Mouse (Mus musculus) erythroblast, adult 5-6 weeks (primary cell): Measurements from ENCODE around the gene Sdc1. TPM values are rescaled to one million over a fixed set of nuclear protein-coding genes. Genes with fewer than 3 reads are reported as not detected.

ENCODE experiments used
- ATAC-seq: replicated peaks from 2 replicates; pipeline ENCODE4 v1.8.0; 2016; ENCODE audit warnings: moderate number of reproducible peaks, mild to moderate bottlenecking, moderate TSS enrichment, inconsistent platforms; ENCODE audit not compliant: poor library complexity, low FRiP score, severe bottlenecking
- total RNA-seq, 2 experiments: library from RNA; stranded (forward) in 1 of 2; stranded (reverse) in 1 of 2; fragments of 150-400 nt in 1 of 2; fragments of 200-764, 138-1000 nt in 1 of 2; gene quantifications; 2 replicates each; pipeline versions ENCODE4 v1.2.3 to v1.2.4; 2015 to 2017; ENCODE audit warnings: low replicate concordance in 2 of 2

Gene Sdc1
- total RNA-seq, 2 experiments from 2014 or later: 1.2 TPM; not detected in 1

DNA sequence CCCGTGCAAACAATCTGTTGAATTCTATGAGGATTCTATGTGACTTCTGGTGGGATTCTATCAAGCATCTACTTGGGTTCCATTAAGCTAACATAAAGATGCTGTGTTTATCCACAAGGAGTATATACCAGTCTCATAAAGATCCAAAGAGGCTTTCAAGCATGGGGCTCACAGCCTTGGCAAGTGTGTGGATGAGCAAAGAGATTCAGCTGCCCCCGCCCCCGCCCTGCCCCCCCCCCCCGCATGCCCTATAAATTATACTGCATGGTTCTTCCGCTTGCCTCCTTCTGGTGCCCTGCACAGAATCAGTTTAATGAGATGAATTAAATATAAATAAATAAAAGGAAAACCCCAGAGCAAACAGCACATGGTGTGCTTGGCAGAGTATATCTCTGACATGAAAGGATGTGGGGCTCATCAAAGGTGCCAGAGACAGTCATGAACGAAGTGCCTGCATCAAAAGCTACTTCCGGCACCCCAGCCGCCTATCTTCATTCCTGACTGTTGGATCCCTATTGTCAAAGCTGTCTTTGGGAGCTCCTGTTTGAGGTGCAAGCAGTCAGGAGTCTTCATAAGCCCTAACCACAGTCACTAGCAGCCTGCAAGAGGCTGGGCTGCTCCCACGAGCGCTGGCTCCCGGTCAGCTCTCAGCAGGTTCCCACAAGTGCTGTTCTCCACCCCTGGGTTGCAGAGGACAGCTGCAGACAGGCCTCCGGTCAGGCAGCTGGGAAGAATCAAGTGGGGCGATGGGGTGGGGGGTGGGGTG is 46.5 kb downstream of the Sdc1 start:
- no peak for ATAC-seq

DNA sequence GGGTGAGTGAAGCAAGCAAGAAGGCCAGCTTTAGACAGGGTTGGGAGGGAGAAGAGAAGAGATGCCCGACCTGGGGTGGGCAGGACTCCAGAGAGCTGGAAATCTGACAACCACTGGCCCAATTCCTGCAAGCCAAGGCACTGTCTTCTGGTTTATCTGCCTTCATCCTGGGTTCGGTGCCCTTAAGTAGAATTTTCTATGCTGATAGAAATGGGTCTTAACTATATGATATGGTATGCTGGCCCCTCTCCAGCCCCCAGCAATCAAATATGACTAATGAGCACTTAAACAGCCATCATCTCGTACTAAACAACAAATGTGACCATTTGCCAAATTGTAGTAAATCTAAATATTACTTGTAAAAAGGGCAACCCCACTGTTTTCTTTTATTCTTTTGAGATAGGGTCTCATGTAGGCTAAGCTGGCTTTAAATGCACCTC is 47.1 kb downstream of the Sdc1 start:
- no peak for ATAC-seq

DNA sequence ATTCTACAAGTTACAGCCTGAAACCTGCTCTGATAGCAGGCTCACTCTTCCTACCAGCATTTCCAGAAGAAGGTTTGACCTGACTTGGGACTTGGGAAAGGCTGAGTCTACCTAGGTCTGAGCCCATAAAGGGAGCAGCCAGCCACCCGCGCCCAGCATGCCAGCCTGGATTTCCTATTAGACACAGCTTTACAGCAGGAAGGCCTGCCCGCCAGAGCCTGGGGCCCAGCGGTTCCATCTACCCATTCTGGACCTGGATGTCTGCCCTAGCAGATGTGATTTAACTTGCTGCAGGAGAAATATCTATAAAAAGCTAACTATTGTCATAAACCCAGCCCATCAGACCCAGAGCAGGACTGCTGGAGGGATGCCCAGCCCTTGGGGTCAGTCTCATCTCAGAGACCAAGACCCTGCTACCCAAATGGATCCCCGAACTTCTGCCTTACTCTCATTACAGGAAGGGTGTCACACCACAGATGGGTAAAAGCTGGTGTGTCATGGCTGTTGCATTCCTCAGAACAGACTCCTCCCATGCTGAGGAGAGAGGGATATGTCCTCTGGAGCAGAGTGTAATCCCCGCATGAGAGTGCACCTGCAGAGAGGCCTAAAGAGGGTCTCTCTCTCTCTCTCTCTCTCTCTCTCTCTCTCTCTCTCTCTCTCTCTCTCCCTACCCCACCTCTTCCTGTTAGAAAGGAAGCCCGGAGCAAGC is 54.0 kb downstream of the Sdc1 start:
- ATAC-seq: no peak

DNA sequence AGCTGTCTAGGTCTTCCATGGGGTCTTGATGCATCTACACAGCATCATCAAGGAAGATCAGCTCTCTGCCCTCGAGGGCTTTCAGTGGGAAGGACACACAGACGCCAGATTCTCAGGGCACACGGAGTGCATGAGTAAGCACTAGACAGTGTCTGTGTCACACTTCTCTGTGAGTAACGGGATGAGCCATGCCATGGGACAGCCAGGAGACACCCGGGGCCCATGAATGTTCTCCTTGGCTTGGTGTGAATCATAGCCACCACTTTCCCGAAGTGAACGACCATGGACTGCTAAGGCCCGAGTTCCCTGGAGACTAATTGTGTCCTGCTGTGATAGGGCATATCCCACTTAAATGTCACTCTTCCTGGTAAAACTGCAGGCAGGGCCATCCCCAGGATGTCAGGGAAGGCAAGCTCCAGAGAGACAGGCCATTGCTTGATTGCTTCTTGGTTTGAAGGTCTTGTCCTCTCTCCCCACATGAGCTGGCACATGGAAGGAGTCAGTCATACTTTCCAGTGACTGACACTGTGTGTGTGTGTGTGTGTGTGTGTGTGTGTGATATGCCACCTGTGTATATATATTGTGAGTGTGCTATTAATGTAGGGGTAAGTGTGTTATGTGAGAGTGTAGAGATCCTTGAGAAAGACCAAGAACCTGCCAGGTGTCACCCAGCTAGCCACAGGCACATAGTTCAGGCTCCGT is 56.0 kb downstream of the Sdc1 start:
- ATAC-seq: no peak

DNA sequence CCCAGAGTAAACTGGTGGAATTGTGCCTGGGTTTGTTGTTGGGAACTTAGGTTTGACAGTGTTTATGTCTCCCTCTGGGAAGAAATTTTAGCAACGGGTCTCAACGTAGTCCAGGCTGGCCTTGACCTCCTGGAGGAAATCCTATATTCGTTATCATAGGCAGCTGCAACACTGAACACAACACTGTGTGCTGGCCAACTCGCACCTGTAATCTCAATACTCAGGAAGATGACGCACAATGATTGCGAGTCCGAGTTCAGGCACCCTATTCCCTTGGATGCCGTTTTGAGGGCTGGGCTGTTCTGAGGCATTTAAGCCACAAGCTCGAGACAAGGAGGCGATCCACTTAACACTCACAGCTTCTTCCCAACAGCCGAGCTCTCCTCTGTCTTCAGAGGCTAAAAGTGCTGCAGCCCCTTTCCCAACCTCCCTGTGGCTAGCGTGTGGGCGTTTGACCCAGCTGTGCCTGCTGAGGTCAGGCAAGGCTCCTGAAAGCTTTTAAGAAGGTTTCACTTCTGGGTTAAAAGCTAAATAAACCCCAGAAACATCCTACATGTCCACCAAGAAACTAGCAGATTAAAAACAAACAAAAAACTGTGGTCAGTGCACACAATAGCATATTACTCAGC is 58.0 kb downstream of the Sdc1 start:
- no peak for ATAC-seq

DNA sequence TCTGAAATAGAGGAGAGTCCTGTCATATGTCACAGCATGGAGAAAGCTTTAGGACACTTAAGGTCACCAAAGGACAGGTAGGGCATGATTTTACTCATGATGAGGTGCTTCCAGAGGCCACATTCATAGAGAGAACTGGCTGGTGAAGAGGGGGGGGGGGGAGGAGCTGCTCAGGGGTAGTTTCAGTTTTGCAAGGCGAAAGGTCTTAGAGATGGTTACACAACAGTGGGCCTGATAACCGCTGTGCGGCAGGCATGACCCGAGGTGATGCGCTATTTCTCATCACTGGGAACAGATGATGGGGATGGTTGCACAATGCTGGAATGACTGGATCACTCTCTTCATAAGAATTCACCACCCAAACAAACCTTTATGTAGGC is 58.5 kb downstream of the Sdc1 start:
- ATAC-seq: no peak

DNA sequence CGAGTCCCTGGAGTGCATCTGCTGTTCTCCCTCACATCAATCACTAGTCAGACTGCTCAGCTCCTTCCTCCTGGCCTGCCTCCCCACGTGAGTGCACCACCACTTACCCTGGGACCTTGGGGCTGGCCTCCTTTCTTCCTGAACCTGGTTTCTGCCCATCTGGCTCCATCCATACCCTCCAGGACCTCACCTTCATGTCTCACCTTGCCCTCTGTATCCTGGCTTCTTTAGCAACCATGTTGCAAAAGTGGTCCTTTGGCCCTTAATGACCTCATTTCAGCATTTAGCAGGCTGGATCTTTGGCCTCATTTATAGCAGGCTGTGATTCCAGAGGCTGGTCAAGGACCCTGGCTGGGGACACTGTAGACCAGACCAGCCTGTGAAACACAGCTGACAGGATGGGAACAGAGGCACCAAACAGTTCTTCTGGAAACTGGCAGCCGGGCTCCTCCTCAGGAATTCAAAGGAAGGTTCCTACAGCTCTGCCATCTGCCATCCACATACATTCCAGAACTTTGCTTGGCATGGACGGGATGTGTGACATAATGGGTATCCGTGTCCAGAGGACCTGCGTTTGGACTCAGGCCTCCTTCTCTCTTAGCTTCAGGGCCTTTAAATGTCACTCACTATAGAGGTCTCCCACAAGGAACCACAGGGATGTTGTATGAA is 60.0 kb downstream of the Sdc1 start:
- ATAC-seq: no peak

DNA sequence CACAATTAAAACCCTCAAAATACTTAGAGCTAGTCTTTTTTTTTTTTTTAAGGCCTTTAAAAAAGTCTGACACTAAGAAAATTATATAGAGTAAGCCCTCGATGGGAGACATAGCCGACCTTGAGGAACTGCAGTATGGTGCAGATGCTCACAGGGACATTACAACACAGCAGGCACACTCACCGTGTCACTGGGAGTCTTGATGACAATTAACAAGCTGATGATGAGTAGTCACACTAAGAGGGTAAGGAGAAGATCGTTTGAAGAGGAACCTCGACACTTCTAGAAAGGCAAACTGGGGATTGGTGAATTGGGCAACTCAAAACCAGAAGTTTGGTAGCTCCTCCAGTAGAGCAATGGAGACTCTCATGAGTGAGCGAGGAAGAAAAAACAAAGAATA is 60.6 kb downstream of the Sdc1 start:
- no peak for ATAC-seq

DNA sequence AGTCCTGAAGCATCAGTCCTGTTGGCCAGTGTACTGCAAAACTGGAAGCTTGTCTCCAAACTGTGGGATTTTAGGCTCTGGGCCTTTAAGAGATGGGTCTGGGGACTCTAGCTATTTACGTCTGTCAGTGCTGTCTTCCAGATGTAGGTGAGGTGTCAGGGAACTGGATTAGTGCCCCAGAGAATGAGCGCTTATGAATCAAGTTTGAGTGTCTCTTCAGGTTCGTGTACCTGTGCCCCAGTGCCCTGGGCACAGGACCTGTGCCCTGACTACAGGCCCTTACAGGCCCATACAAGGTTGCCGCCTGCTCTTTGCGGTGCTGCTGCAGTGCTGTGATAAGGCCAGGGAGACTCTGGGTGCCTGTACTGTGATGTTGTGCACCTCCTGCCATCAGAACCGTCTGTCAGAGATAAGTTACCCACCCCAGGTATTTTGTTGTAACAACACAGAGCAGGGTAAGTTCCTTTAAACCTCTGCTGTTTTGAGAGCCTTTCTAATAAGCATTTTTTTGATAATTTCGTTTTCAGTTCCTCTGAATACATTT is 69.7 kb downstream of the Sdc1 start:
- peak; percentile 99 for ATAC-seq

DNA sequence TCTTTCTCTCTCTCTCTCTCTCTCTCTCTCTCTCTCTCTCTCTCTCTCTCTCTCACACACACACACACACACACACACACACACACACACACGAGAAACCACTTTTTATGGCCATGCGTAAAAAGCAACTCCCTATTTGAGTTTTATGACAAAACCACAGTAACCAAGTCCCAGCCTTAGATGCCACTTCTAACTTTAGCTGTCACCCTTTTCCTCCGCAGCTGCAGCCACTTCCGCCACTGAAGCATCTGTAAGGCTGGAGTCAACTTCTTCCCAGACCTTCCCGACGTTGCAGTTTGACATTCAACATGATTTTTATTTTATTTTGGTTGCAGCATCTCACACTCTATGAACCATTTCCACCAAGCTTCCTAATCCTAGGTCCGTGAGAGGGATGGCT is 71.6 kb downstream of the Sdc1 start:
- ATAC-seq: no peak

Other genes starting within 250 kb of the Sdc1 start
- gene Slc7a15, start 172.3 kb upstream of the Sdc1 start, total RNA-seq (2015; ENCODE audit: low replicate concordance): not detected in 2 replicates
- gene Slc7a15, start 172.3 kb upstream of the Sdc1 start, total RNA-seq (2017; ENCODE audit: low replicate concordance): not detected in 2 replicates
- 73.8 and 78.0 TPM in 2 replicates for gene Pum2, start 97.2 kb upstream of the Sdc1 start, total RNA-seq (2015; ENCODE audit: low replicate concordance)
- 76.8 and 82.9 TPM in 2 replicates for gene Pum2, start 97.2 kb upstream of the Sdc1 start, total RNA-seq (2017; ENCODE audit: low replicate concordance)
- gene Laptm4a, start 150.3 kb downstream of the Sdc1 start, total RNA-seq (2015; ENCODE audit: low replicate concordance): 82.0 and 92.8 TPM in 2 replicates
- gene Laptm4a, start 150.3 kb downstream of the Sdc1 start, total RNA-seq (2017; ENCODE audit: low replicate concordance): 120 and 147 TPM in 2 replicates
- gene Matn3, start 176.6 kb downstream of the Sdc1 start, total RNA-seq (2015; ENCODE audit: low replicate concordance): not detected in 2 replicates
- gene Matn3, start 176.6 kb downstream of the Sdc1 start, total RNA-seq (2017; ENCODE audit: low replicate concordance): not detected in 2 replicates
- gene Wdr35, start 202.6 kb downstream of the Sdc1 start, total RNA-seq (2015; ENCODE audit: low replicate concordance): 2.9 TPM in 1 of 2 replicates, not detected in the other
- gene Wdr35, start 202.6 kb downstream of the Sdc1 start, total RNA-seq (2017; ENCODE audit: low replicate concordance): 1.1 TPM in 2 replicates